Mouse (Mus musculus) frontal cortex, postnatal 25 days (tissue): ENCODE measurements around the gene Txnip.
"Not testable (repeated sequence)": the region's sequence is repeated elsewhere in the genome, so short reads cannot be mapped to it uniquely, and the experiment has no call there.

Source experiments
- DNase-seq, 2 experiments: peaks; one replicate each; pipeline ENCODE4 v3.0.0; 2022; ENCODE audit warnings: low spot score in 2 of 2

The Txnip gene

DNA sequence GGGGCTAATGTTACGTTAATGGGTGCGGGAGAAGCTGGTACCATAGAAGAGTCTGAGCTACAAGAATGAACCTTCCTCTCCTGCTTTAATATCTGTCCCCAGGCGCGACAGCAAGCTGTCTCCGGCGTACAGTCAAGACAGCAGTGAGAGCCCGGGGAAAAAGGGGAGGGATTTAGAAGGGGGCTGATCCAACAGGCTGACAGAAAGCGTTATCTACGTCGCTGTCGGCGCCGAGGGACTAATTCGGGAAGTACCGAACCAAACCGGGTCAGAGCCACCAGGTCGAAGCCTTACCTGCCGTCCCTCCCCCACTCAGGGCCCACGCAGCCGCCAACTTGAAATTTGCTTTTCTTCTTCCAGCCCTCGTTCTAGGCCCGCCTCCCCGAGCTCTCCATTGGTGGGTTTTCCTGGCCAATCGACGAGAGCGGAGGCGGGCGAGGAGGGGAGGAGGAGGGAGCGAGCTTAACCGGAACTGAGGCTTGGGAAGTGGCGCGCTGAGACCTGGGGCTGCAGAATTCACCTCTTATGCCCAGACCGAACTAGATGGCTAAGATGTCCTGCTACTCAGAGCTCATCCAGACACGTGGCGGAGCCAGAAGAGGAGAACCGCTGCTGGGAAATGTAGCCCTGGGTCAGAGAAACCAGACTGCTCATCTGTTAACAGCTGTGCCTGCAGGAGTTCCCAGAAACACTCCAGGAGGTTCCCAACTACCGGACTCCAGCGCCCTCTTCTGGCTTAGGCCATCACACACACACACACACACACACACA lies 36.2 kb downstream of the Txnip start, which contains the start of gene Polr3gl:
Gene Polr3gl (minus strand): TSS at position 392 of the 771 bp plus-strand sequence.
- DNase-seq: peak; percentile 91 to 92

- no peak for DNase-seq
These were observed 37.1 kb downstream of the Txnip start for GRCm38 (mm10) chr3:96594851-96595250.

GRCm38 (mm10) chr3:96595661-96596060 lies 37.9 kb downstream of the Txnip start:
- no peak for DNase-seq

DNA sequence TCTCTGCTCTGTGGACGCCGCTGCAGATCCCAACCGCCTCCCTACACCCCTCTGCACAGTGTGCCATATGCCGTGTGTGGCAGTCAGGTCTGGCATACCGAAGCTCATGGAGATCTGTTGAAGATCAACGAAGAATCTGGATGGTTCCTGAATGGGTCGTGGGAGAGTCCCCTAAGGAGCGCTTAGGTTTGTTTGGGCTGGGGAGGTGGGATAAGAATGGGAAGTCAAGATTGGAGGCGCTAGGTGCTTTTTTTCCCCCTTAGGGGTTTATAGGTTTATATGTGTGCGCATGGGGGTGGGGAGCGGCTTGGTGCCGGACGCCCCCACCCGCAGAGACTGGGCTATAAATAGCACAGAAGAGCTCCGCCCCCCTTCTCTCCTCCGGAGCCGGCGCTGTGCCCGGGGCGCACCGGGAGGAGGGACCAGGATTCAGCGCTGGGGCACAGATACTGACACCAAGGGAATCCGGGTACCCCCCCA lies 38.5 kb downstream of the Txnip start, which contains the start of gene Ankrd34a:
Gene Ankrd34a (plus strand): TSS at position 409 of the 480 bp plus-strand sequence.
- DNase-seq: peak; percentile 53 to 65

DNA sequence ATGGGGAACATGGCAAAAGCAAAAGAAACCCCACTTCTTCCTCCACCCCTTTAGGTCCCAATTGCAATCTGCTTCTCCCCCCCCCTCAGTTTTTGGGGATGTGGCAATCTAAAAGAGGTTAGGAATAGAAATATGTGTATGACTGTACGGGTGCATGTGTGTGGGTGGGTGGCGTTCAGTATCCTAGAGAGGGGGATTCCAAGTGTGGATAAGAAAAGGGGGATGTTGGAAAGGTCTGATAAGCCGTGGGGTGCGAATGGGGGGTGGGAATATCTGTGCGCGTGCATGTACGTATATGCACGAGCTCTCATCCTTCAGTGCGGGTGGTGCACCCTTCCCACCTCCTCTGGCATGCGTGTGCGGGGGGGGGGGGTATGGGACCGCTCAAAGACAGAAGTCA lies 39.1 kb downstream of the Txnip start:
- DNase-seq: no peak

GRCm38 (mm10) chr3:96597435-96597891 lies 39.7 kb downstream of the Txnip start:
- peak; percentile 32 to 41 for DNase-seq

GRCm38 (mm10) chr3:96598156-96599068 lies 40.7 kb downstream of the Txnip start:
- peak in 1 of 2 experiments; percentile 38 for DNase-seq

- no peak for DNase-seq
These were observed 41.3 kb downstream of the Txnip start for GRCm38 (mm10) chr3:96599069-96599393.

DNA sequence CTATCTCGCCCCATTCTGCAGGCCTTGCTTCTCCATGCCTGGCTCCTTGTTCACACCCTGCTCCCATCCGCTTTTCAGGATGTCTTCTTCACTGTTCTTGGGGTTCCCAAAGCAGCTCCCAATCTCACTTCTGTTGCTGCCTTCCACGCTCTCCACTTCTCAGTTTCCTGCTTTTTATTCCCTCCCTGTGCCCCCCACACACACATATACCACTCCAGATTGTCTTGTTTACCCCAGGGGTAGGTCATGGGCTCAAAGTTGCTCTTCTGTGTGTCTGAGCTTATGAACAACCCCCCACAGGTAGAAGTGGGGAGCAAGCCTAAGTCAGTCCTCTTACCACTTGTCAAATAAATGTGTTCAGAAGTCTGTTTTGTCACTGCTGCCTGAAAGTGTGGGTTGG lies 41.7 kb downstream of the Txnip start:
- no peak for DNase-seq

GRCm38 (mm10) chr3:96600639-96601250 lies 43.0 kb downstream of the Txnip start, which contains the start of gene Lix1l:
TSS of gene Lix1l (plus strand) at chr3:96601149.
- DNase-seq: peak; percentile 77 to 88

- peak; percentile 39 to 49 for DNase-seq
These were observed 43.6 kb downstream of the Txnip start for GRCm38 (mm10) chr3:96601251-96601787.

GRCm38 (mm10) chr3:96601941-96602703 lies 44.4 kb downstream of the Txnip start:
- no peak for DNase-seq

DNA sequence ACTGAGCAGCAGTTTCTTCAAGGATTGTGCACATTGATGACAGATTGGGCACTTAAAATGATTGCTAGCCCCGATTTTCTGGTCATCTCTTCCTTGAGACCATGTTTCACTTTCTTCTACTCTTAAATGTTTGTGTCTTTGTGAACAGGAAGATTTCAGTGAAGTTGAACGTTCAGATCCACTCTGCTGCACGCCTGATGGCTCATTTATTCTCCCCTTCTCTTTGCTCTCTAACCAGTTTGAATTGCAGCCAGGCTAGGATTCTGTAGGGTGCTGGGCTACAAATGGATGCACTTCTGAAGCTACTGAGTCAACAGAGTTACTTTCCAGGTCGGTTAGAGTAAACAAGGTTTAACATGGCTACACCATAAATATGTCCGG lies 44.9 kb downstream of the Txnip start:
- no peak for DNase-seq

DNA sequence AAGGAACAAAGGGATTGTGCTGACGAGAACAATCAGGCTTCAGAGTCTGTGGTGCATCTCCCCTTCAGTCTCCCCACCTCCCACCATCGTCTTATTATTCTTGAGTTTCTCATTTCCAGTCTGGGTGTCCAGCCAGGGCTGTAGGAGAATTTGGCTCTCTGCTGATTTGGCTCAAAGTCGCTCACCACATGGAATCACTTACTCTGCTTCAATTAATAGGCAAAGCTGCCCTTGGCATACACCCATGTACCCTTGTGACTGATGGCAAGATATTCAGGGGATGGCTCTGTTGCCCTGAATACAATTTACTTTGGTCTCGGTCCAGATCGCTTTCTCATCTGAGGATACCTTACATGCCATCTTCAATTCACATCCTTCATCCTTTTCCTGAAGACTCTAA lies 45.6 kb downstream of the Txnip start:
- no peak for DNase-seq

DNA sequence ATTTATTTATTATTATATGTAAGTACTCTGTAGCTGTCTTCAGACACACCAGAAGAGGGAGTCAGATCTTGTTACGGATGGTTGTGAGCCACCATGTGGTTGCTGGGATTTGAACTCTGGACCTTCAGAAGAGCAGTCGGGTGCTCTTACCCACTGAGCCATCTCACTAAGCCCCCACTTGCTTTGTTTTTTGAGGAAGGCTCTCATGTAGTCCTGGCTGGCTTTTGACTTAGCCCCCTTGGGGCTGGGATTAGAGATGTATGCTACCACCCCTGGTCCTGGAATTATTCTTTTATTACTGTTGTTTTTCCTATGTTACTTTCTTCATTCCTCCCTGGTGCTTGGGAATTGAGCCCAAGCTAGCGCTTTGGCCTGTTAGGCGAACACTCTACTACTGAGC lies 48.2 kb downstream of the Txnip start:
- not testable (repeated sequence) for DNase-seq

DNA sequence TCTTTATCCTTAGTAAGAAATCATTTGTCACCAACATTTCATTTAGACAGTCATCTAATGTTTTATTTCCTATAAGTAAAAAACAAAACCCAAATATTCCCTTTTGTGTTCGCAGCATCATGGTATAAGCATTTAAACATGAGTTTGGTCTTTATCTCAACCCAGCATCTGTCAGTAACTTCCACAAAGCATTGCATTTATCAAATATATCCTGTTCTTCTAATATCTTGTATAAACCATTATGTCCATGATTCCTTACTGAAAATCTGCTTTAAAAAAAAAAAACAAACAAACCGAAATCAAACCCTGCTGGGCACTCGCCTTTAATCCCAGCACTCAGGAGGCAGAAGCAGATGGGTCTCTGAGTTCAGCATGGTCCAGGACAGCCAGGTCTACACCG lies 48.9 kb downstream of the Txnip start:
- no peak for DNase-seq
